Mouse (Mus musculus) olfactory bulb, adult 2 months (tissue): ENCODE data around the gene Traf3ip3.

Source experiments
- CTCF ChIP-seq: fragments of 200-500 bp; IDR thresholded peaks from 2 replicates; pipeline ENCODE4 v1.5.1; 2012; ENCODE audit warnings: low read depth, mild to moderate bottlenecking, low read length, moderate library complexity; ENCODE audit not compliant: insufficient read depth
- POLR2A ChIP-seq: fragments of 200-500 bp; IDR thresholded peaks from 2 replicates; pipeline ENCODE4 v1.6.1; 2012; ENCODE audit warnings: mild to moderate bottlenecking, low read depth, low read length, moderate library complexity; ENCODE audit not compliant: insufficient read depth

DNA sequence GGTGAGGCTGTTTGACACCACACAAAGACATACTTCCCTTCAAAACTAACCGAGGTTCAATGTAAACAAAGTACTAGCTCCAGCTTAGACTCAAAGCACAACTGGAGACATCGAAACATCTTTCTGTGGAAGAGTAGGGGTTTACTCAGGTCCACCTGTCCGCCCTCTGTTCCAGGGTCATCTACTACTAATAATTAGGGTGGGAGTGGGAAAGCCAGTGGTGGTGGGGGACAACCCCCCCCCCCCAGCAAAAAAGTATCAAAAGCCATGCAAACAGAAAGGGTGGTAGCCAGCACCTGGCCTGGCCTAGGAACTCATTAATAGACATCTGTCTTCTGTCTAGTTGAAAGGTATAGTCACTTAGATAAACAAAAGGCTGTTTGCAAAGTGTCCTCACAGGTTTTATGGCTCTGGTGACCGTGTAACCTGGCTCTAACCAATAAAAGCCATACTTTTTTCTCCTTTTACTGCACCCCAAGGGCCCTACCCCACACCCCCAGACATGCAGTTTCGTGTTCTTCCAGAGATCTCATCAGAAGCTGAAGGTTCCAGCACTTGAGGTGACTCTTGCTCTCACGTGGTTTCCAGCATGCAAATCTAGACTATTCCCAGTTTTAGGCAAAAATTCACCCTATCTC is 70.1 kb downstream of the Traf3ip3 start:
- no peak for TF ChIP-seq CTCF
- TF ChIP-seq POLR2A, result no peak
